Mouse (Mus musculus): ENCODE measurements around the gene Gtpbp8. TPM values are rescaled to one million over a fixed set of nuclear protein-coding genes. Genes with fewer than 3 reads are reported as not detected.

The Gtpbp8 gene
- polyA plus RNA-seq, 1 experiment from 2014 or later = 23.8 TPM

GRCm38 (mm10) chr16:44724083-44724787, 21.9 kb downstream of the Gtpbp8 start, which contains the start of gene Nepro:
Gene Nepro, plus strand, starts transcription at chr16:44724301.
- Histone ChIP-seq H3K9ac (peak within 1 kb of the TSS; percentile 85), H3K36me3 (peaks cover 28% of the 10 kb centered on the region), H3K9me3 (replicated peaks) (no peaks in the 10 kb centered on the region), H3K27me3 (replicated peaks) (no peaks in the 10 kb centered on the region), H3K4me2 (peak within 1 kb of the TSS; percentile 90), H3K27ac (peak within 1 kb of the TSS; percentile 84), H3K4me3 (peak within 1 kb of the TSS; percentile 74), H3K4me1 (peaks cover 47% of the 10 kb centered on the region)
- 1% methylated on average over 61 of the region's 64 CpGs for WGBS (ENCODE audit: insufficient replicate concordance)
- peak; percentile 98 for ATAC-seq

- Histone ChIP-seq H3K4me3 (no peak overlapping the region), H3K36me3 (peaks cover 16% of the 10 kb centered on the region), H3K9me3 (replicated peaks) (no peaks in the 10 kb centered on the region), H3K27me3 (replicated peaks) (no peaks in the 10 kb centered on the region), H3K4me1 (peaks cover 43% of the 10 kb centered on the region), H3K27ac (0 out of 2 replicates have a peak overlapping the region, but pooled peaks have one; percentile 48), H3K4me2 (peak overlapping the region; percentile 90; the same call in 1 of the 2 replicates), H3K9ac (no peak overlapping the region)
- ATAC-seq = no peak
- WGBS (ENCODE audit: insufficient replicate concordance) = 89% methylated on average over 2 of the region's 2 CpGs
These were observed 23.5 kb downstream of the Gtpbp8 start for GRCm38 (mm10) chr16:44722666-44723065.

GRCm38 (mm10) chr16:44720518-44720917, 25.6 kb downstream of the Gtpbp8 start:
- 67% methylated on average over 3 of the region's 3 CpGs for WGBS (ENCODE audit: insufficient replicate concordance)
- H3K4me3 ChIP-seq = no peak overlapping the region

GRCm38 (mm10) chr16:44719349-44719748, 26.8 kb downstream of the Gtpbp8 start:
- Histone ChIP-seq H3K9me3 (replicated peaks) (no peaks in the 10 kb centered on the region), H3K36me3 (peaks cover 7% of the 10 kb centered on the region; the same call in 1 of the 2 replicates), H3K4me3 (no peak overlapping the region), H3K4me1 (peaks cover 16% of the 10 kb centered on the region), H3K27me3 (replicated peaks) (no peaks in the 10 kb centered on the region), H3K9ac (no peak overlapping the region), H3K27ac (no peak overlapping the region), H3K4me2 (no peak overlapping the region)
- ATAC-seq = no peak
- 70% methylated on average over 7 of the region's 7 CpGs for WGBS (ENCODE audit: insufficient replicate concordance)

More at GRCm38 (mm10) chr16:44720518-44720917, 25.6 kb downstream of the Gtpbp8 start:
- no peak overlapping the region for H3K27ac ChIP-seq
- peaks cover 7% of the 10 kb centered on the region; the same call in 1 of the 2 replicates for H3K36me3 ChIP-seq
- no peaks in the 10 kb centered on the region for H3K27me3 ChIP-seq (replicated peaks)
- no peaks in the 10 kb centered on the region for H3K9me3 ChIP-seq (replicated peaks)
- no peak for ATAC-seq
- no peak overlapping the region for H3K9ac ChIP-seq
- H3K4me1 ChIP-seq = peaks cover 22% of the 10 kb centered on the region
- H3K4me2 ChIP-seq = no peak overlapping the region

GRCm38 (mm10) chr16:44717838-44718237, 28.3 kb downstream of the Gtpbp8 start:
- Histone ChIP-seq H3K9ac (no peak overlapping the region), H3K27me3 (replicated peaks) (no peaks in the 10 kb centered on the region), H3K27ac (no peak overlapping the region), H3K36me3 (peaks cover 7% of the 10 kb centered on the region; the same call in 1 of the 2 replicates), H3K9me3 (replicated peaks) (no peaks in the 10 kb centered on the region), H3K4me1 (peaks cover 6% of the 10 kb centered on the region), H3K4me2 (no peak overlapping the region), H3K4me3 (no peak overlapping the region)
- WGBS (ENCODE audit: insufficient replicate concordance) = 60% methylated on average over 2 of the region's 2 CpGs
- no peak for ATAC-seq

GRCm38 (mm10) chr16:44717141-44717634, 29.0 kb downstream of the Gtpbp8 start:
- Histone ChIP-seq H3K27ac (no peak overlapping the region), H3K27me3 (replicated peaks) (no peaks in the 10 kb centered on the region), H3K36me3 (peaks cover 7% of the 10 kb centered on the region; the same call in 1 of the 2 replicates), H3K4me2 (no peak overlapping the region), H3K9me3 (replicated peaks) (no peaks in the 10 kb centered on the region), H3K9ac (no peak overlapping the region), H3K4me1 (no peaks in the 10 kb centered on the region), H3K4me3 (no peak overlapping the region)
- 58% methylated on average over 2 of the region's 2 CpGs for WGBS (ENCODE audit: insufficient replicate concordance)
- no peak for ATAC-seq

- H3K4me3 ChIP-seq = no peak overlapping the region
- no peak overlapping the region for H3K9ac ChIP-seq
- no peaks in the 10 kb centered on the region for H3K27me3 ChIP-seq (replicated peaks)
- H3K9me3 ChIP-seq (replicated peaks) = no peaks in the 10 kb centered on the region
- no peak overlapping the region for H3K27ac ChIP-seq
- H3K36me3 ChIP-seq = peaks cover 7% of the 10 kb centered on the region; the same call in 1 of the 2 replicates
- no peak for ATAC-seq
- 47% methylated on average over 10 of the region's 10 CpGs for WGBS (ENCODE audit: insufficient replicate concordance)
- H3K4me1 ChIP-seq = no peaks in the 10 kb centered on the region
- no peak overlapping the region for H3K4me2 ChIP-seq
These were observed 29.6 kb downstream of the Gtpbp8 start for GRCm38 (mm10) chr16:44716305-44717140.

- Histone ChIP-seq H3K36me3 (no peaks in the 10 kb centered on the region), H3K9ac (no peak overlapping the region), H3K4me1 (no peaks in the 10 kb centered on the region), H3K4me2 (no peak overlapping the region), H3K4me3 (no peak overlapping the region), H3K27ac (no peak overlapping the region), H3K27me3 (replicated peaks) (no peaks in the 10 kb centered on the region), H3K9me3 (replicated peaks) (no peaks in the 10 kb centered on the region)
- WGBS (ENCODE audit: insufficient replicate concordance) = 51% methylated on average over 4 of the region's 4 CpGs
- ATAC-seq = no peak
These were observed 42.7 kb downstream of the Gtpbp8 start for GRCm38 (mm10) chr16:44703458-44703857.

- H3K4me2 ChIP-seq = no peak overlapping the region
- H3K4me1 ChIP-seq = no peaks in the 10 kb centered on the region
- 21% methylated on average over 5 of the region's 5 CpGs for WGBS (ENCODE audit: insufficient replicate concordance)
- no peak overlapping the region for H3K4me3 ChIP-seq
- no peaks in the 10 kb centered on the region for H3K27me3 ChIP-seq (replicated peaks)
- H3K36me3 ChIP-seq = no peaks in the 10 kb centered on the region
- no peak overlapping the region for H3K9ac ChIP-seq
- no peak for ATAC-seq
- H3K27ac ChIP-seq = no peak overlapping the region
- no peaks in the 10 kb centered on the region for H3K9me3 ChIP-seq (replicated peaks)
These were observed 43.9 kb downstream of the Gtpbp8 start for GRCm38 (mm10) chr16:44702272-44702671.

- Histone ChIP-seq H3K4me1 (no peaks in the 10 kb centered on the region), H3K9me3 (replicated peaks) (no peaks in the 10 kb centered on the region), H3K36me3 (no peaks in the 10 kb centered on the region), H3K4me2 (no peak overlapping the region), H3K4me3 (no peak overlapping the region), H3K9ac (no peak overlapping the region), H3K27ac (no peak overlapping the region), H3K27me3 (replicated peaks) (no peaks in the 10 kb centered on the region)
- 71% methylated on average over 3 of the region's 3 CpGs for WGBS (ENCODE audit: insufficient replicate concordance)
- no peak for ATAC-seq
These were observed 45.0 kb downstream of the Gtpbp8 start for GRCm38 (mm10) chr16:44701155-44701554.

GRCm38 (mm10) chr16:44697473-44698205, 48.5 kb downstream of the Gtpbp8 start:
- 68% methylated on average over 5 of the region's 5 CpGs for WGBS (ENCODE audit: insufficient replicate concordance)
- H3K27ac ChIP-seq = no peak overlapping the region
- no peaks in the 10 kb centered on the region for H3K36me3 ChIP-seq
- no peaks in the 10 kb centered on the region for H3K4me1 ChIP-seq
- H3K27me3 ChIP-seq (replicated peaks) = no peaks in the 10 kb centered on the region
- H3K9me3 ChIP-seq (replicated peaks) = no peaks in the 10 kb centered on the region
- no peak overlapping the region for H3K4me2 ChIP-seq
- no peak overlapping the region for H3K9ac ChIP-seq
- no peak overlapping the region for H3K4me3 ChIP-seq
- ATAC-seq = no peak

Measured in liver, embryonic 12.5 days (tissue).